Mouse (Mus musculus): ENCODE data around the gene Ppm1h. TPM values are rescaled to one million over a fixed set of nuclear protein-coding genes. Genes with fewer than 3 reads are reported as not detected.

Ppm1h gene
- polyA plus RNA-seq, 1 experiment from 2014 or later, result 11.5 TPM

- no peak overlapping the region for H3K4me2 ChIP-seq (replicated peaks; ENCODE audit: low read depth, low read length)
- no peak for ATAC-seq (ENCODE audit: insufficient number of reproducible peaks, insufficient read depth, low FRiP score, low read depth)
- H3K36me3 ChIP-seq (ENCODE audit: control insufficient read depth, insufficient read depth, low read length), result no peaks in the 10 kb centered on the region
- no peak overlapping the region for H3K27ac ChIP-seq (ENCODE audit: low read length)
- no peaks in the 10 kb centered on the region for H3K4me1 ChIP-seq (ENCODE audit: control insufficient read depth, insufficient read depth, low read length)
- WGBS, result 84% methylated on average over 7 of the region's 7 CpGs
- no peaks in the 10 kb centered on the region for H3K27me3 ChIP-seq (ENCODE audit: control insufficient read depth, insufficient read depth, low read length)
- no peak overlapping the region for H3K9ac ChIP-seq (replicated peaks; ENCODE audit: low read depth, low read length)
- H3K9me3 ChIP-seq (ENCODE audit: control insufficient read depth, low read depth, low read length), result no peaks in the 10 kb centered on the region
- H3K4me3 ChIP-seq (ENCODE audit: low read depth, low read length), result no peak overlapping the region
Observed at GRCm38 (mm10) chr10:122741191-122741590, 62.6 kb downstream of the Ppm1h start.

- H3K27ac ChIP-seq (ENCODE audit: low read length), result no peak overlapping the region
- no peaks in the 10 kb centered on the region for H3K36me3 ChIP-seq (ENCODE audit: control insufficient read depth, insufficient read depth, low read length)
- ATAC-seq (ENCODE audit: insufficient number of reproducible peaks, insufficient read depth, low FRiP score, low read depth), result no peak
- no peak overlapping the region for H3K4me2 ChIP-seq (replicated peaks; ENCODE audit: low read depth, low read length)
- H3K4me3 ChIP-seq (ENCODE audit: low read depth, low read length), result no peak overlapping the region
- no peaks in the 10 kb centered on the region for H3K27me3 ChIP-seq (ENCODE audit: control insufficient read depth, insufficient read depth, low read length)
- H3K4me1 ChIP-seq (ENCODE audit: control insufficient read depth, insufficient read depth, low read length), result no peaks in the 10 kb centered on the region
- no peak overlapping the region for H3K9ac ChIP-seq (replicated peaks; ENCODE audit: low read depth, low read length)
- H3K9me3 ChIP-seq (ENCODE audit: control insufficient read depth, low read depth, low read length), result no peaks in the 10 kb centered on the region
- WGBS, result 63% methylated on average over 2 of the region's 2 CpGs
Observed at GRCm38 (mm10) chr10:122742136-122742535, 63.6 kb downstream of the Ppm1h start.

GRCm38 (mm10) chr10:122743361-122743760 is 64.8 kb downstream of the Ppm1h start:
- no peak overlapping the region for H3K9ac ChIP-seq (replicated peaks; ENCODE audit: low read depth, low read length)
- H3K9me3 ChIP-seq (ENCODE audit: control insufficient read depth, low read depth, low read length), result no peaks in the 10 kb centered on the region
- ATAC-seq (ENCODE audit: insufficient number of reproducible peaks, insufficient read depth, low FRiP score, low read depth), result no peak
- H3K4me2 ChIP-seq (replicated peaks; ENCODE audit: low read depth, low read length), result no peak overlapping the region
- WGBS, result 92% methylated on average over 2 of the region's 2 CpGs
- H3K27ac ChIP-seq (ENCODE audit: low read length), result no peak overlapping the region
- H3K36me3 ChIP-seq (ENCODE audit: control insufficient read depth, insufficient read depth, low read length), result no peaks in the 10 kb centered on the region
- H3K4me3 ChIP-seq (ENCODE audit: low read depth, low read length), result no peak overlapping the region
- no peaks in the 10 kb centered on the region for H3K27me3 ChIP-seq (ENCODE audit: control insufficient read depth, insufficient read depth, low read length)
- H3K4me1 ChIP-seq (ENCODE audit: control insufficient read depth, insufficient read depth, low read length), result no peaks in the 10 kb centered on the region

GRCm38 (mm10) chr10:122744970-122745369 is 66.4 kb downstream of the Ppm1h start:
- no peak overlapping the region for H3K4me3 ChIP-seq (ENCODE audit: low read depth, low read length)
- no peaks in the 10 kb centered on the region for H3K4me1 ChIP-seq (ENCODE audit: control insufficient read depth, insufficient read depth, low read length)
- H3K36me3 ChIP-seq (ENCODE audit: control insufficient read depth, insufficient read depth, low read length), result no peaks in the 10 kb centered on the region
- H3K9me3 ChIP-seq (ENCODE audit: control insufficient read depth, low read depth, low read length), result no peaks in the 10 kb centered on the region
- no peak overlapping the region for H3K9ac ChIP-seq (replicated peaks; ENCODE audit: low read depth, low read length)
- ATAC-seq (ENCODE audit: insufficient number of reproducible peaks, insufficient read depth, low FRiP score, low read depth), result no peak
- H3K4me2 ChIP-seq (replicated peaks; ENCODE audit: low read depth, low read length), result no peak overlapping the region
- H3K27me3 ChIP-seq (ENCODE audit: control insufficient read depth, insufficient read depth, low read length), result no peaks in the 10 kb centered on the region
- no peak overlapping the region for H3K27ac ChIP-seq (ENCODE audit: low read length)
- 93% methylated on average over 2 of the region's 2 CpGs for WGBS

- Histone ChIP-seq H3K4me3 (ENCODE audit: low read depth, low read length) (no peak overlapping the region), H3K4me1 (ENCODE audit: control insufficient read depth, insufficient read depth, low read length) (no peaks in the 10 kb centered on the region), H3K27me3 (ENCODE audit: control insufficient read depth, insufficient read depth, low read length) (no peaks in the 10 kb centered on the region), H3K9me3 (ENCODE audit: control insufficient read depth, low read depth, low read length) (no peaks in the 10 kb centered on the region; the same call in 1 of the 2 replicates), H3K9ac (replicated peaks; ENCODE audit: low read depth, low read length) (no peak overlapping the region), H3K27ac (ENCODE audit: low read length) (no peak overlapping the region), H3K4me2 (replicated peaks; ENCODE audit: low read depth, low read length) (no peak overlapping the region), H3K36me3 (ENCODE audit: control insufficient read depth, insufficient read depth, low read length) (no peaks in the 10 kb centered on the region)
- WGBS, result 78% methylated on average over 7 of the region's 7 CpGs
- ATAC-seq (ENCODE audit: insufficient number of reproducible peaks, insufficient read depth, low FRiP score, low read depth), result no peak
Observed at GRCm38 (mm10) chr10:122746211-122746610, 67.6 kb downstream of the Ppm1h start.

DNA sequence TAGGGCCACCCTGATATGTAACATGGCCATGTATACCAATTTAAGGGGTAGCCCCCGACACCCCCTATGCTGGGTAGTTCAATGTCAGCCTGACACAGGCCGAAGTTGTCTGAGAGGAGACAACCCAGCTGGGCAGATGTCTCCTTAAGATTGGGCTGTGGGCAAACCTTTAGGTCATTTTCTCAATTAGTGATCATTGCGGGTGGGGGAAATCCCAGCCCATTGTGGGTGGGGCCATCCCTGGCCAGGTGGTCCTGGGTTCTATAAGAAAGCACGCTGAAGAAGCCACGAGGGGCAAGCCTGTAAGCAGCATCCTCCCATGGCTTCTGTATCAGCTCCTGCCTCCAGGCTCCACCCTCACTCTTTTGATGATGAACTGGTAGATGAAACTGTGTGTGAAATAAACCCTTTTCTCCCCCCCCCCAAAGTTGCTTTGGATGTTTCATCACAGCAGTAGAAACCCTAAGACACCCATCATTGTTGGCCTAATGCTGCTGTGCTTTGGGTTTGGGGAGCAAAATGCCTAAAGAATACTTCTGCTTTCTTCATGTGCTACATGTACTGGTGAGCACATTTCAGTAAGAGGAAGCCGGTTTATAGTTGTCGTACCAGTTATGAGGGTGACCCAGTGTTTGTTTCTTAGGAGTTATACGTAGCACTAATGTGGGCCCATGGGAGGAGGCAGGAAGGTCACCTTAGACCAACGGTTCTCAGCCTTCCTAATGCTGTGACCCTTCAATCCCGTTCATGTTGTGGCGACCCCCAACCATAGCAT is 68.8 kb downstream of the Ppm1h start:
- Histone ChIP-seq H3K4me3 (ENCODE audit: low read depth, low read length) (no peak overlapping the region), H3K4me2 (replicated peaks; ENCODE audit: low read depth, low read length) (no peak overlapping the region), H3K9ac (replicated peaks; ENCODE audit: low read depth, low read length) (no peak overlapping the region), H3K27me3 (ENCODE audit: control insufficient read depth, insufficient read depth, low read length) (no peaks in the 10 kb centered on the region), H3K9me3 (ENCODE audit: control insufficient read depth, low read depth, low read length) (no peaks in the 10 kb centered on the region; the same call in 1 of the 2 replicates), H3K27ac (ENCODE audit: low read length) (no peak overlapping the region), H3K36me3 (ENCODE audit: control insufficient read depth, insufficient read depth, low read length) (no peaks in the 10 kb centered on the region), H3K4me1 (ENCODE audit: control insufficient read depth, insufficient read depth, low read length) (no peaks in the 10 kb centered on the region)
- WGBS, result 87% methylated on average over 11 of the region's 11 CpGs
- no peak for ATAC-seq (ENCODE audit: insufficient number of reproducible peaks, insufficient read depth, low FRiP score, low read depth)

DNA sequence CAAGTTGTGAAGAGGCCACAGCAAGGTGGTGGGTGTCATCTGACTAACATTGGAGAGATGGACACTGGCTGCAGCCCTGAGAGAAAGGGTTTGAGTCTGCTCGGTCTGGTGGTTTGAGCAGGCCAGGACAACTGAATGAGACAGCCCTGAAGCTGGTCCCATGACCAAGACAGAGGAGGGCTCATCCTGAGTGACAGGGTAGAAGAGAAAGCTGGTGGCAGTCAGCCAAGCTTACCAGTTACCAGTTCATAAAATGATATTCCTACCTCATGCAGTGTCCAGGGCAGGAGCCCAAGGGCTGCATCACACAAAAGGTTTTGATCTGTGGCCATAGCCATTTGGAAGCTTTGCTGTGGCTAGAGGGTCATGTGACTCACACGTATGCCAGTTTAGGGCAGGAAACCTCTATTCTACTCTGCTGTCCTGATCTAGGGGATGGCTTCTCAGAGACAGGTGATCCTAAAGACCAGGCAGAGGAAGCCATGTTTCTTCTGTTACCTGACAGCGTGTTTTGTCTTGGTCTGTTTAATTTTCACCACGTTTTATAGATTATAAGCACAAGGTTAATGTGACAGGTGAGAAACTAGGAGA is 69.9 kb downstream of the Ppm1h start:
- H3K4me3 ChIP-seq (ENCODE audit: low read depth, low read length), result no peak overlapping the region
- 69% methylated on average over 4 of the region's 4 CpGs for WGBS
- peaks cover 5% of the 10 kb centered on the region; the same call in 1 of the 2 replicates for H3K4me1 ChIP-seq (ENCODE audit: control insufficient read depth, insufficient read depth, low read length)
- H3K9me3 ChIP-seq (ENCODE audit: control insufficient read depth, low read depth, low read length), result no peaks in the 10 kb centered on the region; the same call in 1 of the 2 replicates
- H3K36me3 ChIP-seq (ENCODE audit: control insufficient read depth, insufficient read depth, low read length), result no peaks in the 10 kb centered on the region
- H3K27me3 ChIP-seq (ENCODE audit: control insufficient read depth, insufficient read depth, low read length), result no peaks in the 10 kb centered on the region
- no peak for ATAC-seq (ENCODE audit: insufficient number of reproducible peaks, insufficient read depth, low FRiP score, low read depth)
- H3K27ac ChIP-seq (ENCODE audit: low read length), result no peak overlapping the region
- no peak overlapping the region for H3K9ac ChIP-seq (replicated peaks; ENCODE audit: low read depth, low read length)
- H3K4me2 ChIP-seq (replicated peaks; ENCODE audit: low read depth, low read length), result no peak overlapping the region

DNA sequence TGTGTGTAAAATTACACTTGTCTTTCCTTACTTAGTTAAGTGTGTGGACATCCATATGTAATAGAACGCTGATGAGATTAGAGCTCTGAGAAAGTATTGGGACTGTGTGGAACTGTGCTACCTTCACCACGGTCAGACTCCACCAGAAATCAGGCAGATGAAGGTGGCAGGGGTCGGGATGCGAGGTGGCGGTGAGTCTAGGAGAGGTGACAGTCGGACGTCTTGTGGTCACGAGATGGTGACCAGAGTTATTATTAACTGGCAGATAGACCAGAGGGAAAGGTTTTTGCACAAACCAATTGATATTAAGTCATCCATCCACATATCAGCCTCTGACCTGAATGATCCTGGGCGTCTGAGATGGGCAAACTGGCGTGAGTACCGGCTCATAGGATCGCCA is 70.5 kb downstream of the Ppm1h start:
- Histone ChIP-seq H3K4me2 (replicated peaks; ENCODE audit: low read depth, low read length) (no peak overlapping the region), H3K4me3 (ENCODE audit: low read depth, low read length) (no peak overlapping the region), H3K27ac (ENCODE audit: low read length) (no peak overlapping the region), H3K27me3 (ENCODE audit: control insufficient read depth, insufficient read depth, low read length) (no peaks in the 10 kb centered on the region), H3K9me3 (ENCODE audit: control insufficient read depth, low read depth, low read length) (no peaks in the 10 kb centered on the region; the same call in 1 of the 2 replicates), H3K4me1 (ENCODE audit: control insufficient read depth, insufficient read depth, low read length) (peaks cover 5% of the 10 kb centered on the region; the same call in 1 of the 2 replicates), H3K9ac (replicated peaks; ENCODE audit: low read depth, low read length) (no peak overlapping the region), H3K36me3 (ENCODE audit: control insufficient read depth, insufficient read depth, low read length) (no peaks in the 10 kb centered on the region)
- no peak for ATAC-seq (ENCODE audit: insufficient number of reproducible peaks, insufficient read depth, low FRiP score, low read depth)
- 87% methylated on average over 12 of the region's 12 CpGs for WGBS
